Mouse (Mus musculus) hindbrain, embryonic 11.5 days (tissue): ENCODE measurements around the gene Pfkfb1. TPM values are rescaled to one million over a fixed set of nuclear protein-coding genes. Genes with fewer than 3 reads are reported as not detected.

ENCODE experiments used
- ATAC-seq: fragments of 200-750 bp; cut with Nextera tagmentation; 2 replicates; pipeline ENCODE4 v1.8.0; 2017; ENCODE audit warnings: mild to moderate bottlenecking, moderate TSS enrichment, moderate library complexity; ENCODE audit not compliant: low FRiP score
- DNase-seq: peaks from one replicate; pipeline ENCODE4 v3.0.0-alpha.2; 2015; ENCODE audit warnings: low spot score
- H3K27ac ChIP-seq: fragments of 300-500 bp; sonication (generic); 2 replicates; pipeline ENCODE4 v1.5.1; 2014; ENCODE audit warnings: mild to moderate bottlenecking, low read depth, low read length
- H3K27me3 ChIP-seq: fragments of 300-500 bp; sonication (generic); 2 replicates; pipeline ENCODE4 v1.6.1; 2014; ENCODE audit warnings: mild to moderate bottlenecking, low read length, moderate library complexity, mixed read lengths; ENCODE audit not compliant: control insufficient read depth, insufficient read depth
- H3K36me3 ChIP-seq: fragments of 300-500 bp; sonication (generic); 2 replicates; pipeline ENCODE4 v1.6.1; 2014; ENCODE audit warnings: mild to moderate bottlenecking, low read length, moderate library complexity, mixed read lengths; ENCODE audit not compliant: control insufficient read depth, insufficient read depth
- H3K4me1 ChIP-seq: fragments of 300-500 bp; sonication (generic); replicated peaks from 2 replicates; pipeline ENCODE4 v1.6.1; 2014; ENCODE audit warnings: low read length, mixed read lengths; ENCODE audit not compliant: control insufficient read depth, insufficient read depth
- H3K4me2 ChIP-seq: fragments of 300-500 bp; sonication (generic); replicated peaks from 2 replicates; pipeline ENCODE4 v1.6.1; 2014; ENCODE audit warnings: mild to moderate bottlenecking, low read depth, low read length
- H3K4me3 ChIP-seq: fragments of 300-500 bp; sonication (generic); 2 replicates; pipeline ENCODE4 v1.5.1; 2014; ENCODE audit warnings: low read depth, low read length
- H3K9ac ChIP-seq: fragments of 300-500 bp; sonication (generic); 2 replicates; pipeline ENCODE4 v1.6.1; 2014; ENCODE audit warnings: low read depth, low read length
- H3K9me3 ChIP-seq: fragments of 300-500 bp; sonication (generic); 2 replicates; pipeline ENCODE4 v1.6.1; 2016; ENCODE audit warnings: low read length; ENCODE audit not compliant: control insufficient read depth
- WGBS: fragments of 180-500 bp; shearing (Covaris S2); extraction: QIAGEN DNeasy Blood & Tissue Kit; methylation state at CpG from one replicate; pipeline ENCODE4 v1.1.7; 2014; 5-methylcytosine and 5-hydroxymethylcytosine counted together
- polyA plus RNA-seq: library from polyadenylated mRNA; unstranded; fragments of >200 nt; fragmentation: Nextera tagmentation; extraction: Ambion mirVana; gene quantifications from 2 replicates; pipeline ENCODE4 v1.2.1, GENCODE M21; 2014

The Pfkfb1 gene
- polyA plus RNA-seq, 1 experiment from 2014 or later, result 7.1 TPM

GRCm38 (mm10) chrX:150656122-150656907 is 68.3 kb downstream of the Pfkfb1 start:
- 34% methylated on average over 19 of the region's 44 CpGs for WGBS
- Histone ChIP-seq H3K4me2 (peak overlapping the region; percentile 41), H3K27me3 (no peaks in the 10 kb centered on the region), H3K9ac (peak overlapping the region; percentile 56), H3K9me3 (no peaks in the 10 kb centered on the region), H3K36me3 (no peaks in the 10 kb centered on the region), H3K4me3 (peak overlapping the region; percentile 53), H3K27ac (peak overlapping the region; percentile 42; the same call in 1 of the 2 replicates), H3K4me1 (no peaks in the 10 kb centered on the region)
- ATAC-seq (peak; percentile 72), DNase-seq (peak; percentile 56)

GRCm38 (mm10) chrX:150656908-150657796 is 69.1 kb downstream of the Pfkfb1 start, which contains the start of gene Tro:
Tro (minus strand) TSS chrX:150657583.
- ATAC-seq (peak; percentile 96), DNase-seq (peak; percentile 79)
- H3K4me3 ChIP-seq, result peak within 1 kb of the TSS; percentile 53
- 23% methylated on average over 37 of the region's 37 CpGs for WGBS
- H3K9ac ChIP-seq, result peak within 1 kb of the TSS; percentile 56
- no peaks in the 10 kb centered on the region for H3K36me3 ChIP-seq
- no peaks in the 10 kb centered on the region for H3K4me1 ChIP-seq
- no peaks in the 10 kb centered on the region for H3K9me3 ChIP-seq
- peak within 1 kb of the TSS; percentile 41 for H3K4me2 ChIP-seq
- no peaks in the 10 kb centered on the region for H3K27me3 ChIP-seq
- peak within 1 kb of the TSS; percentile 42; the same call in 1 of the 2 replicates for H3K27ac ChIP-seq

- Histone ChIP-seq H3K4me1 (no peaks in the 10 kb centered on the region), H3K36me3 (no peaks in the 10 kb centered on the region), H3K9me3 (no peaks in the 10 kb centered on the region), H3K4me3 (no peak overlapping the region; the same call in 1 of the 2 replicates), H3K27me3 (no peaks in the 10 kb centered on the region), H3K27ac (no peak overlapping the region), H3K9ac (no peak overlapping the region), H3K4me2 (no peak overlapping the region)
- ATAC-seq (peak; percentile 23; the same call in 1 of the 2 replicates), DNase-seq (peak; percentile 3)
- 36% methylated on average over 3 of the region's 3 CpGs for WGBS
Measured at GRCm38 (mm10) chrX:150657797-150658118, 69.7 kb downstream of the Pfkfb1 start.

GRCm38 (mm10) chrX:150662809-150663208 is 74.8 kb downstream of the Pfkfb1 start:
- no peaks in the 10 kb centered on the region for H3K27me3 ChIP-seq
- no peak overlapping the region for H3K4me2 ChIP-seq
- no peak overlapping the region for H3K4me3 ChIP-seq
- H3K4me1 ChIP-seq, result no peaks in the 10 kb centered on the region
- peak; percentile 5 for DNase-seq
- 30% methylated on average over 4 of the region's 4 CpGs for WGBS
- H3K36me3 ChIP-seq, result no peaks in the 10 kb centered on the region
- ATAC-seq, result no peak
- no peaks in the 10 kb centered on the region for H3K9me3 ChIP-seq
- H3K9ac ChIP-seq, result no peak overlapping the region
- no peak overlapping the region for H3K27ac ChIP-seq

- no peaks in the 10 kb centered on the region for H3K27me3 ChIP-seq
- H3K4me2 ChIP-seq, result no peak overlapping the region
- no peak for ATAC-seq
- no peak overlapping the region for H3K9ac ChIP-seq
- H3K4me3 ChIP-seq, result no peak overlapping the region
- no peaks in the 10 kb centered on the region for H3K36me3 ChIP-seq
- WGBS, result 56% methylated on average over 1 of the region's 1 CpGs
- H3K4me1 ChIP-seq, result no peaks in the 10 kb centered on the region
- DNase-seq, result no peak
- no peaks in the 10 kb centered on the region for H3K9me3 ChIP-seq
- no peak overlapping the region for H3K27ac ChIP-seq
Measured at GRCm38 (mm10) chrX:150677505-150677904, 89.5 kb downstream of the Pfkfb1 start.

Other genes with a start within 250 kb of the Pfkfb1 start
- 44.8 and 51.6 TPM in 2 replicates for gene Tmem29, start 129.1 kb upstream of the Pfkfb1 start, polyA plus RNA-seq
- 48.4 and 53.7 TPM in 2 replicates for gene Alas2, start 40.9 kb upstream of the Pfkfb1 start, polyA plus RNA-seq
- 22.8 and 26.8 TPM in 2 replicates for gene Apex2, start 1.6 kb downstream of the Pfkfb1 start, polyA plus RNA-seq
- gene Tro, start 69.4 kb downstream of the Pfkfb1 start, polyA plus RNA-seq, result 39.5 and 50.4 TPM in 2 replicates
- 384 and 396 TPM in 2 replicates for gene Maged2, start 226.1 kb downstream of the Pfkfb1 start, polyA plus RNA-seq